Mouse (Mus musculus): ENCODE data around the gene Cfdp1.

Cfdp1 gene

DNA sequence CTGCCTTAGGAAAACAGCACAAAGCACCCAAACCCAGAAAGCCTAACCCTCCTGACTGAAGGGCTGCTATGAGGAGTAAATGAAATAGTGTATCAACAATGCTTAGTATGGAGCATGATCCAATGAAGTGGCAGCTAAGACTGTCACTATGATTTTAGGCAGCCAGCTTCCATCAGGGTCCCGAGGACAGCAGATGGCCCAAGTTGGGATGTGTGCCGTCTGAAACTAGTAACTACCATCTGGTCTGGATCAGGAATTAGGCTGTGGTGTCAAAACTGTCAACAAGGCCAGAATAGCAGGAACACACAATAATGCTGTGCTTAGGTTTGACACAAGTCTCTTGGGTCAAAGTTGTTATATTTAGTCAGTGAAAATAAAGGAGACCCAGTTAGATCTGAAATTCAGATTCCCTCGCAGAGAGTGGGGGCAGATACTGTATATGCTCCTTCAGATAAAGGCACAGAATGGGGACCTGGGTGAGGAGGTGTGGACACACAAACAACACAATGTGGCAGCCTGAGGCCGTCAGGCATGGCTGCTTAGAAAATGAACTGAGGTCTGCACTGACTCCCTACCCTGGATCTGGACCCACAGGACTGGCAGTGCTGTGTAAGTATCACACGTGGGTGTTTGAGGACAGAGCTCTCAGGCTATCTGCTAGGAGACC lies 83.0 kb downstream of the Cfdp1 start:
- DNase-seq (ENCODE audit: low read depth in 1 of 2, low spot score in 2 of 2) = no peak

- DNase-seq (ENCODE audit: low read depth in 1 of 2, low spot score in 2 of 2) = no peak
These were observed 84.2 kb downstream of the Cfdp1 start for GRCm38 (mm10) chr8:111769764-111770428.

DNA sequence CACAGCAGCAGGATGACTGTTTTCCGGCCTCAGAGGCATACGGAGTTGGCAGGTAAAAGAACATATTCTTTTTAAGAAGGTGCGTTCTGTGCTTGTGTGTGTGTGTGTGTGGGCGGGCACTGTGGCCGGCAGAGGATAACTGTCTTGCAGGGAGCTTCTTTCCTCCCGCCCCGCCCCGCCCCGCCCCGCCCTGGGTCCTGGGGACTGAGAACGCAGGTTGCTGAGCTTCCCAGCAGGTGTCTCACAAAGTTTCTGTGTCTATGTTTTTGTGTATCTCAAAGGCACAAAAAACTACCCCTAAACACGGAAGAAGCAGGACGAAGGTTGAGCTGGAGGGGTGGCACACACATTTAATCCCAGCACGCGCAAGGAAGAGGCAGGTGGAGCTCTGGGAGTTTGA lies 84.8 kb downstream of the Cfdp1 start:
- DNase-seq (ENCODE audit: low read depth in 1 of 2, low spot score in 2 of 2) = no peak

DNA sequence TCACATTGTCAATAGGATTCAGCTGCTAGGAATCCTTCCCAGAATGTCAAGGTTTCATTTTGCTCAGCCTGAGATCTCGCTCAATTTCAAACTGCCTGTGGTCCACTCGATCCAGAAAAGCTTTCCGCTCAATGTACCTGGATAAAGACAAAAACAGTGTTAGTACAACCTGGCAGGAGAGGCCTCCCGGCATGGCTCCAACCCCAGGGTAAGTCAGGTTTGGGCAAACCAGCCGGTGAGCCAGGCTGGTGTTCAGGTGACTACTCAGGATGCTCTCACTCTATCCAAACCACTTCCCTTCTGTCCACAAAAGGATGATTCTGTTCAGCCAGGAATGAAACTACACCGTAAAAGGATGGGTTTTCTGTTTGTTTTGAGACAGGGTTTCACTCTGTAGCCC lies 85.4 kb downstream of the Cfdp1 start:
- no peak for DNase-seq (ENCODE audit: low read depth in 1 of 2, low spot score in 2 of 2)

DNA sequence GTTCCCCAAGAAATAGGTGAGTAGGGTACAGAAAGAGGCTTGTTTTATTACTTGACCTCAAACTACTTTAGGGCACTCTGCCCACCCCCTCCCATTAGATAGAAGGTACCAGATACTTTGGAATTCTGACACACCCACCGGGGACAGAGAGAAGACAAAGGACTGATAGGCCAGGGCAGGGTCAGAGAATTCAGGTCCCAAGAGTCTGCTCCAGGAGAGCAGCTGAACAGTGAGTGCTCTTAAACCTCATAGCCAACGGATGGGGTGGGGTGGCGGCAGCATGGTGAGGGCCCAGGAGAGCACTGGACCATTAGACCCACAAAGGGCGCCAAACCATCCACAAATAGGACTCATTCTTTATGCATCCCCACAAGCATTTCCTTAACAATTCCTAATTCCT lies 88.5 kb downstream of the Cfdp1 start:
- no peak for DNase-seq (ENCODE audit: low read depth in 1 of 2, low spot score in 2 of 2)

DNA sequence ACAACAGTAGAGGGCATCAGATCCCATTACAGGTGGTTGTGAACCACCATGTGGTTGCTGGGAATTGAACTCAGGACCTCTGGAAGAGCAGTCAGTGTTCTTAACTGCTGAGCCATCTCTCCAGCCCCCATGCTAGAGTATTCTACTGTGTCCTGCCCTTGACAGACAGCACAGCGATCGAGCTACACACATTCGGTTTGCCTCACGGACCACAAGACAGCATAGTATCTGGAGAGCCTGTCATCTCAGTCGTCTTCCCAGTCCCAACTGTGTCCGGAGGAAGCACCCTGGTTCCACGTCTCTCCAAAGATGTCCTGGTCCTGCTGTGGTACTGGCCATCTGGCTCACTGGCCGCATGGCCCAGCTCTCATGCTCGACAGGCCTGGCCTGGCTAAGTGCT lies 89.0 kb downstream of the Cfdp1 start:
- DNase-seq (ENCODE audit: low read depth in 1 of 2, low spot score in 2 of 2) = no peak

GRCm38 (mm10) chr8:111760708-111761107 lies 93.4 kb downstream of the Cfdp1 start:
- no peak for DNase-seq (ENCODE audit: low read depth in 1 of 2, low spot score in 2 of 2)

DNA sequence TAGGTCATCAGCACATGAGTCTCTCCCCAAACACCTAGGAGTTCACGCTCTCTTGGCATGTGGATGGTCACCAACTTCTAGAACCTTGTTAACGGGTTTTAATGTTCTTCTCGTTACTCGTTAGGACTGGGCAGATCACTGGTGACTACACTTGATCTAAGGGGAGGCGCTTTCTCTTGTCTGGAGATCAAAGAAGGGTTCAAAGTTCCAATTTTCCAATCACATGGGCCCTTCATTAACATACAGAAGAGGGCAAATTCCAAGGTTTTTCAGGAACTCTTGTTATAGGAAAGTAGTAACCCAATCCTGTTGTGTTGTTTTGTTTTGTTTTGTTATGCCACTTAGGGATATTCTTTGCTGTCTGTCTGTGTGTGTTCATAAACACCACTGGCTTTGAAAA lies 95.3 kb downstream of the Cfdp1 start:
- no peak for DNase-seq (ENCODE audit: low read depth in 1 of 2, low spot score in 2 of 2)

GRCm38 (mm10) chr8:111757599-111757998 lies 96.5 kb downstream of the Cfdp1 start:
- DNase-seq (ENCODE audit: low read depth in 1 of 2, low spot score in 2 of 2) = no peak

DNA sequence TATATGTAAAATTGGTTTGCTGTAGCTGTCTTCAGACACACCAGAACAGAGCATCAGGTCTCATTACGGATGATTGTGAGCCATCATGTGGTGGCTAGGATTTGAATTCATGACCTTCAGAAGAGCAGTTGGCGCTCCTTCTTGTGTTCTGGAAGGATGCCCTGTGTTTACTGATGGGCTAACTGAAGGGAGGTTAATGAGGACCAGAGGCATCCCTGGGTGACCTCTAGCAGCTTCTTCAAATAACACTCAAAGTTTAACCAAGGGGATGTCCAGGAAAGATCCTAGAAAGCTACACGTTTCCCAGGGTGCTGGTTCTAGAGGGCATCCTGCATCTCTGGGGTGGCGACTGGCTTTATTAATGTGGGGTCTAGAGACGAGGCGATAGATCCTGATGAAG lies 99.4 kb downstream of the Cfdp1 start:
- no peak for DNase-seq (ENCODE audit: low read depth in 1 of 2, low spot score in 2 of 2)

GRCm38 (mm10) chr8:111754088-111754487 lies 100.0 kb downstream of the Cfdp1 start:
- DNase-seq (ENCODE audit: low read depth in 1 of 2, low spot score in 2 of 2) = no peak

- DNase-seq (ENCODE audit: low read depth in 1 of 2, low spot score in 2 of 2) = no peak
These were observed 105.3 kb downstream of the Cfdp1 start for GRCm38 (mm10) chr8:111748766-111749165.

DNA sequence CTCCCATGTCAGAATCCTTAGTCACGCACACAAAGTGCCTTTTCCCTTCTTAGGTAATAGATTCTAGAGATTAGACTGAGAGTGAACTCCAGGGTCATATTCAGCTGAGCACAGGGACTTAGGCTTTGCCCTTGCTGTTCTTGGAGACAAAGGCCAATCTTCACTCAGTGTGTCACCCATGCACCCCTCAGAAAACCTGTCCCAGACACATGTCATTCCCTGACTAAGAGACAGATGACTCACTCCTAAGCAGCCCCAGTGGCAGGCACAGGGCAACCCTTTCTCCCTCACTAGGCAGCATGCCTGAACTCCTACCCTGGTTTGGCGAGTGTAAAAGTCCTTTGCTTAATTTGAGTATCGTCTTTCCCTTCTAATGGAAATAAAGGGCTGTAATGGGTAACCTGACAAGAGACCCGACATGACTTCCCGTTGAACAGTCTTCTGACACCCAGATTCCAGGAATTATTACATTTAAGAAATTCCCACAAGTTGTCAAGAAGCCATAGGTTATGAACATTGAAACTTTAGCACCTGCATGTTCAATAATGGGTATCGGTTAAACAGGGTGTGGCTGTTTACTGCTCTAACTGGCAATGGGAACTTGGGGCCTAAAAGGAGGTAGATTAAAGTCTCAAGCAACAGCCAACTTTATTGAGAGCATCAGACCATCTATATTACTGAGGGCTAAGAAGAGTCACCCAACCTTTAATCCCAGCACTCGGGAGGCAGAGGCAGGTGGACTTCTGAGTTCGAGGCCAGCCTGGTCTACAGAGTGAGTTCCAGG lies 106.0 kb downstream of the Cfdp1 start:
- no peak for DNase-seq (ENCODE audit: low read depth in 1 of 2, low spot score in 2 of 2)

DNA sequence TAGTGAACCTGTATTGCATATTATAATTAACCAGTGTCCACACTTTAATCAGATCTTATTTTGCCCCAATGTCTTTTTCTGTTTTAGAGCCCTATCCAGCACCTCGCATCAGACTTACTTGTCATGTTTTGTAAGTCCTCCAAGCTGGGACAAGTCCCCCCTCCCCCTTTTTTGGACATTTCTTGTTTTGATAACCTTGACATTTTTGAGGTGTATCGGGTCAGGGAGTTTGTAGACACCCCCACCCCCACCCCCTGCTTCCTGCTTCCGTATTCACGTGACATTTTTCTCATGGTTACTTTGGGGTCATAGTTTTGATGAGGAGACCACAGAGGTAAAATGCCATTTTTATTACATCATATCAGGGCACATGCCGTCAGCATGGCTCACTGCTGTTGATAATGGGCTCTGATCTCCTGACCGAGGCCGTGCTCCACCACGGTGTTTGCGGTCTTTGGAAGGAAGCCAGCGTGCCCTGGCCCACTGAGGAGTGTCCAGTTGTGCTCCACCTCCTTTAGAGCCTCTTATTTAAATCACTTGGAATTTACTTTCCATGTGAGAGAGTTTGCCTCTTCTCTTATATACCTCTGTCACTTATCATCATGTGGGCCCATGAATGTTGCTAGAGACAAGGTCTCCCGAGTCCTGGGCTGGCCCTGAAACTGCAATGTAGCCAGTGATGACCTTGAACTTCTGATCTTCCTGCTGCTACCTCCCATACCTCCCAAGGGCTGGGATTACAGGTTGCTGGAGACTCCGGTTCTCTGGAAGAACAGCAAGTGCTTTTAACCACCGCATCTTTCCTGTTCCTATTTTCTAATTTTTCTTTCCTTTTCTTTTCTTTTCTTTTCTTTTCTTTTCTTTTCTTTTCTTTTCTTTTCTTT lies 107.3 kb downstream of the Cfdp1 start:
- DNase-seq (ENCODE audit: low read depth in 1 of 2, low spot score in 2 of 2) = no peak

- no peak for DNase-seq (ENCODE audit: low read depth in 1 of 2, low spot score in 2 of 2)
These were observed 108.3 kb downstream of the Cfdp1 start for GRCm38 (mm10) chr8:111745591-111746418.

GRCm38 (mm10) chr8:111745086-111745485 lies 109.0 kb downstream of the Cfdp1 start:
- no peak for DNase-seq (ENCODE audit: low read depth in 1 of 2, low spot score in 2 of 2)

DNA sequence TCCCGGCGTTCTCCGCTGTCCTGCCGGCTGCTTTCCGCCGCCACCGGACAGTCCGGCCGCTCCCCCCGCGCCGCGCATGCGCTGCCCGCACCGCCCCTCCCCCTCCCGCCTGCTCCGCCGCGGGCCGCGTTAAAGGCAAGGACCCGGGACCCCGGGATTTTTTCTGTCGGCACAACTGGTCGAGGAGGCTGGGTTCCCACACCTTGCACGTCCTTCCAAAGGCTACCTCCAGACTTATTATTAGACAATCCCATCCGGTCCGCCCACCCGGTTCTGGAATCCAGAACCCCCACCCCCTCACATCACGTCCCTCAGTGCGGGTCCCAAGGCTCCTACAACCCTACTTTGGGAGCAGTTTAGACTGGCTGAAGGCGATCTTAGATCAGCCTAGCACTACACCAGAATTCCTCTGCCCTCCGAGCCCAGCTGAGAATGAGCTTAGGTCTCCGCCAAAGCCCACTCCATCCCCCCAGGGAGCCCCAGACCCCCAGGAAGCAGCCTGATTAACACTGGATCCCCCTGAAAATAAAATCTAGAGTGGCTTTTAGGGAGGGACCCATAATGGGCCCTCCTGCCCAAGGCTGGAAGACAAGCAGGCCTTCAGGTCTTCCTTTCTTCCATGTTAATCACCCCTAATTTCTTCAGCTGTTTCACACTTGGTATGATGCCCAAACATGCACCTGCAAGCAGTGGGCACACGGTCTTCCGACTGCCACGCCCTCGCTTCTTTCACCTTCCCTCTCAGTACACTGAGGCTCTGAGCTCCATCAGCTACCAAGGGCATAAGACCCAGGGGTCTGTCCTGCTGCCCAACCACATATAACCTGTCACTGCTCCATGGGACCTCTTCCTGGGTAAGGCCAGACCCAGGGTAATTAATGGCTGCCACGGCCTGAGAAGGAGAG lies 110.0 kb downstream of the Cfdp1 start, which contains the start of gene Bcar1:
Gene Bcar1, minus strand, starts transcription at position 18 of the 905 bp plus-strand sequence.
- no peak for DNase-seq (ENCODE audit: low read depth in 1 of 2, low spot score in 2 of 2)

DNA sequence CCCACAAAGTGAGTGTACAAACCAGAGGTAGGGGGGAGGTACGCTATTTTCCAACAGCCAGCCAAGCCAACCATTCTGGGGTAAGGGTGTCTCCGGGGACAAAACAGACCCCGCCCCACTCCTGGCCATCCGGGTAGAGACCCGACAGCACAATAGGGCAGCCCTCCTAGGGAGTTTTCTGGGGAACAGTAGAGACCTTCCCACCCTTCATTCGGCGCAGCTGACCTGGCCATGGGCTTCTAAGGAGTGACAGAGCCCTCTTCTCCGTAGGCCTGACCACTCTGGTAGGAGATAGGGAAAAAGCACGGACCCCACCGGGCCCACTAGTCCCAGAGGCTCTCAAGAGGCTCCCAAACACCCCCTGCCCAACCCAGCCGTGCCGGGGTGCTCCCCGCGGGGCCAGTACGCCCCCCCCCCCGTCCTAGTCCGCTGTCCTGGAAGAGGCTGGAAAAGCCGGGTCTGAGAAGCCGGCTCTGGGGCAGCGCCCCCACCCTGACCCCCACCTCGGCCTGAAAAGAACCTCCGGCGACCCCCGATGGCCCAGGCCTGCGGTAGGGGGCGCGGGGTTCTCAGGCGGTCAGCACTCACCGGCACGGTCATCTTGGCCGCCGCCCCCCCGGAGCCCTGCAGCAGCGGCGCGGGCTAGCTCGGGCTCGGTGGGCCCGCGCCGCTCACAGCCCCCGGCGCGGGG lies 110.8 kb downstream of the Cfdp1 start:
- DNase-seq (ENCODE audit: low read depth in 1 of 2, low spot score in 2 of 2) = no peak
